Comparison of ENCODE assay signal across 17 mouse cellular contexts in the genomic region with DNA sequence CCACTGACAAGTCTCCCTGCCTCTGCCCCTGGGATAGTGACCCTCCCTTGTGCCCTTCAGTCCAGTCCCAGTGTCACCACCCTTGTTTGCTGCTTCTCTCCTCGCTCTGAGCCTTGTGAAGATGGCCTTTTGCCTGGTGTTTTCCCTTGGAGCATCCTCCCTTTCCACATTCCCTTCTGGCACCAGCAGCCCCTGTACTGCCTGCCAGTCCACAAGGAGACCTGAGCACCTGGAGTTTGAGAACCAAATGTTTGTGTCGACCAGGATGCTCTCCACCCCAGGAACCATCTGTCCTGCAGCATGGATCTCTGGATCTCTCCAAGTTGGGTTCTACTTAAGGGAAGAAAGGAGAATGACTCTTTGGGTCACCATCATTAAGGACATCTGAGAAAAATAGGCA.
DNase-seq lines count a peak whose midpoint lies in the region; ATAC-seq and TF ChIP-seq lines count a peak whose summit lies in the region.
"Had no signal": no experiment of that assay in that cellular context is flagged by ENCODE, and none has a peak within 500 bp of the region (broad histone marks: within the 10 kb centered on the region; RNA-seq: fewer than 3 reads in every experiment).

No protein-coding gene starts in this region.

- no peak for TF ChIP-seq CTCF in thymus, adult 2 months (IDR thresholded peaks at IDR 0.05; ENCODE audit: borderline replicate concordance, control insufficient read depth, extremely low read depth, insufficient read depth, low read length, poor library complexity)

- DNase-seq in cerebellum, postnatal 4 days (ENCODE audit: low spot score in 2 of 2): no peak
- peak; percentile 67 for DNase-seq in cerebellum, adult 11-12 months
- peak; percentile 75 for DNase-seq in cerebellum, adult 9-10 months
- peak; percentile 43 to 48 for DNase-seq in cerebellum, postnatal 25 days
- DNase-seq in left cerebral cortex, postnatal 14 days (ENCODE audit: low spot score in 2 of 2): no peak
- DNase-seq in thymus, adult 2 months: no peak
- DNase-seq: adrenal gland, postnatal 10 days; gastrocnemius, postnatal 36 days; heart, adult 11 months; heart, postnatal 36 days had no signal

- peak; percentile 54; the same call in 1 of the 2 replicates for ATAC-seq in cerebellum, adult (ENCODE audit: insufficient number of reproducible peaks, low FRiP score, low TSS enrichment)
- no peak for ATAC-seq in midbrain, embryonic 13.5 days
- ATAC-seq: forebrain, embryonic 13.5 days; hindbrain, embryonic 16.5 days; inflammation-experienced regulatory T-cells, adult 6 months; intestine, postnatal 0 days had no signal

- H3K9ac ChIP-seq in midbrain, embryonic 13.5 days (replicated peaks): no peak overlapping the region
- H3K9ac ChIP-seq: forebrain, embryonic 13.5 days; heart, embryonic 13.5 days had no signal

- H3K27ac ChIP-seq in midbrain, embryonic 13.5 days: no peak overlapping the region
- no peak overlapping the region for H3K27ac ChIP-seq in thymus, adult 2 months (ENCODE audit: control insufficient read depth, insufficient read depth, low read length)
- H3K27ac ChIP-seq: forebrain, embryonic 13.5 days; heart, embryonic 13.5 days had no signal

- no peak overlapping the region for H3K4me3 ChIP-seq in midbrain, embryonic 13.5 days (replicated peaks)
- H3K4me3 ChIP-seq in thymus, adult 2 months (ENCODE audit: control insufficient read depth, insufficient read depth, low read length): no peak overlapping the region
- H3K4me3 ChIP-seq: forebrain, embryonic 13.5 days; heart, embryonic 13.5 days had no signal

- H3K4me2 ChIP-seq in midbrain, embryonic 13.5 days (replicated peaks): no peak overlapping the region
- H3K4me2 ChIP-seq: forebrain, embryonic 13.5 days; heart, embryonic 13.5 days had no signal

- no peaks in the 10 kb centered on the region for H3K27me3 ChIP-seq in midbrain, embryonic 13.5 days
- no peaks in the 10 kb centered on the region for H3K27me3 ChIP-seq in thymus, adult 2 months (ENCODE audit: control insufficient read depth, insufficient read depth, low read length)
- H3K27me3 ChIP-seq: forebrain, embryonic 13.5 days; heart, embryonic 13.5 days had no signal

- 77% methylated on average over 2 of the region's 2 CpGs for WGBS in midbrain, embryonic 13.5 days
- WGBS in thymus, adult 2 months: 97% methylated on average over 2 of the region's 2 CpGs

- H3K4me1 ChIP-seq in midbrain, embryonic 13.5 days (replicated peaks): peaks cover 21% of the 10 kb centered on the region
- peaks cover 13% of the 10 kb centered on the region for H3K4me1 ChIP-seq in thymus, adult 2 months (replicated peaks; ENCODE audit: control insufficient read depth, insufficient read depth, low read length)

- TF ChIP-seq POLR2A in thymus, adult 2 months (IDR thresholded peaks at IDR 0.05; ENCODE audit: control insufficient read depth, extremely low read depth, insufficient read depth, low read length, poor library complexity): no peak

- intact Hi-C loops in left cerebral cortex, postnatal 14 days (cut with DNase I): no loop called here

- no peaks in the 10 kb centered on the region for H3K9me3 ChIP-seq in midbrain, embryonic 13.5 days
- H3K9me3 ChIP-seq: forebrain, embryonic 13.5 days; heart, embryonic 13.5 days had no signal

- H3K36me3 ChIP-seq in midbrain, embryonic 13.5 days: no peaks in the 10 kb centered on the region
- H3K36me3 ChIP-seq in thymus, adult 2 months (ENCODE audit: control insufficient read depth, insufficient read depth, low read length): no peaks in the 10 kb centered on the region
- H3K36me3 ChIP-seq: heart, embryonic 13.5 days had no signal

Comparison
In these comparisons a context has a peak if more than half of its experiments do, and no peak if none do; other contexts are left out.
1. DNase-seq: peak in cerebellum, adult 11-12 months (single experiment), cerebellum, adult 9-10 months (single experiment) and cerebellum, postnatal 25 days (2 of 2); none in cerebellum, postnatal 4 days (0 of 2), left cerebral cortex, postnatal 14 days (0 of 2) and thymus, adult 2 months (single experiment).